Mouse (Mus musculus): ENCODE data around the gene Inpp5e.

- TF ChIP-seq CTCF (IDR thresholded peaks at IDR 0.05; ENCODE audit: insufficient read depth, low read depth, low read length) (no peak), POLR2A (IDR thresholded peaks at IDR 0.05; ENCODE audit: insufficient read depth, low read depth, low read length) (no peak)
Observed at GRCm38 (mm10) chr2:26447451-26447850, 38.4 kb upstream of the Inpp5e start.
